Mouse (Mus musculus) spleen, adult 2 months (tissue): ENCODE measurements at regions not wholly inside any gene's neighbourhood (a gene's known extent, or its start where the extent isn't known, plus 50 kb on each side); places are given as distances from the start of the nearest gene placed in this dataset.

Source experiments
- CTCF ChIP-seq: fragments of 200-500 bp; IDR thresholded peaks from 2 replicates; pipeline ENCODE4 v1.5.1; 2011; ENCODE audit warnings: mild to moderate bottlenecking, inconsistent platforms; ENCODE audit not compliant: insufficient read depth, insufficient read length, insufficient replicate concordance; ENCODE audit errors: extremely low read depth
- POLR2A ChIP-seq: fragments of 200-500 bp; IDR thresholded peaks from 2 replicates; pipeline ENCODE4 v1.6.1; 2011; ENCODE audit warnings: low read depth, low read length, inconsistent platforms

GRCm38 (mm10) chr14:120763796-120764195 is 147.2 kb upstream of the Ipo5 start:
- TF ChIP-seq CTCF (no peak), POLR2A (no peak)
